Mouse (Mus musculus): ENCODE measurements around the gene Frmpd3. TPM values are rescaled to one million over a fixed set of nuclear protein-coding genes. Genes with fewer than 3 reads are reported as not detected.
"Not testable (repeated sequence)": the region's sequence is repeated elsewhere in the genome, so short reads cannot be mapped to it uniquely, and the experiment has no call there.

The Frmpd3 gene
- polyA plus RNA-seq (2016; fragmentation: Nextera tagmentation; extraction: Ambion mirVana), result 0.04 and 0.06 TPM in 2 replicates

- ATAC-seq (ENCODE audit: insufficient number of reproducible peaks, low FRiP score), result no peak
- H3K27ac ChIP-seq (ENCODE audit: poor library complexity, severe bottlenecking), result no peak within 1 kb of the TSS
- H3K4me3 ChIP-seq, result peak within 1 kb of the TSS; percentile 45
- no peaks in the 10 kb centered on the region for H3K4me1 ChIP-seq (replicated peaks)
- 20% methylated on average over 21 of the region's 24 CpGs for WGBS
- H3K36me3 ChIP-seq, result no peaks in the 10 kb centered on the region
- no peaks in the 10 kb centered on the region for H3K9me3 ChIP-seq (replicated peaks)
- peak within 1 kb of the TSS; percentile 36 for H3K9ac ChIP-seq
- H3K27me3 ChIP-seq (replicated peaks), result peaks cover 40% of the 10 kb centered on the region
- peak within 1 kb of the TSS; percentile 89 for H3K4me2 ChIP-seq
Observed at GRCm38 (mm10) chrX:140341656-140342392, at the start of gene Frmpd3. Gene Frmpd3 (plus strand): TSS chrX:140342263.

GRCm38 (mm10) chrX:140303731-140304130 is 38.3 kb upstream of the Frmpd3 start:
- Histone ChIP-seq H3K9me3 (replicated peaks) (no peaks in the 10 kb centered on the region), H3K4me1 (replicated peaks) (no peaks in the 10 kb centered on the region), H3K9ac (no peak overlapping the region), H3K27ac (ENCODE audit: poor library complexity, severe bottlenecking) (no peak overlapping the region), H3K36me3 (no peaks in the 10 kb centered on the region), H3K4me3 (no peak overlapping the region), H3K4me2 (no peak overlapping the region), H3K27me3 (replicated peaks) (peaks cover 3% of the 10 kb centered on the region; the same call in 1 of the 2 replicates)
- WGBS, result 67% methylated on average over 4 of the region's 4 CpGs
- ATAC-seq (ENCODE audit: insufficient number of reproducible peaks, low FRiP score), result no peak

DNA sequence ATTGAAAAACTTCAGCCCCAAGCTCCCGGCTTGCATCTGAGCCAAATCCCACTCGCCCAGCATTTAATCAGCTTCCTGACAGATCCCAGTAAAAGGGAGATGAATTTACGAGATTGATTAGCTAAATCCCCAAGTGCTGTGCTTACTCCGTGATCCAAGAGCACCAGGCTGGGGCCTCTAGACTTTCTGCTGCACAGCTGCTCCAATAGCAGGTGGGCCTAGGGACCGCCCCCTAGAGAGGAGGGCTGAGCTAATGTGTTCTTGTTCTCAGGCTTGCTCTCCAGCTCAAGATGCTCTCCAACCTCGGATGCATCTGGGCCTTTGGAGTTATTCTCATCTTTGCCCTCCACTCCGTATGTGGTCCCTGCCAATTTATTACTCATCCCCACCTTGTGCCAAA is 36.4 kb upstream of the Frmpd3 start:
- no peaks in the 10 kb centered on the region for H3K9me3 ChIP-seq (replicated peaks)
- no peak overlapping the region for H3K9ac ChIP-seq
- WGBS, result 70% methylated on average over 7 of the region's 7 CpGs
- ATAC-seq (ENCODE audit: insufficient number of reproducible peaks, low FRiP score), result no peak
- peaks cover 6% of the 10 kb centered on the region; the same call in 1 of the 2 replicates for H3K27me3 ChIP-seq (replicated peaks)
- H3K4me2 ChIP-seq, result no peak overlapping the region
- H3K36me3 ChIP-seq, result no peaks in the 10 kb centered on the region
- H3K4me1 ChIP-seq (replicated peaks), result no peaks in the 10 kb centered on the region
- H3K4me3 ChIP-seq, result no peak overlapping the region
- no peak overlapping the region for H3K27ac ChIP-seq (ENCODE audit: poor library complexity, severe bottlenecking)

- Histone ChIP-seq H3K36me3 (no peaks in the 10 kb centered on the region), H3K4me3 (no peak overlapping the region), H3K27ac (ENCODE audit: poor library complexity, severe bottlenecking) (no peak overlapping the region), H3K9me3 (replicated peaks) (no peaks in the 10 kb centered on the region), H3K9ac (no peak overlapping the region), H3K27me3 (replicated peaks) (0 out of 2 replicates have a peak, but pooled peaks cover 7% of the 10 kb centered on the region), H3K4me1 (replicated peaks) (no peaks in the 10 kb centered on the region), H3K4me2 (no peak overlapping the region)
- ATAC-seq (ENCODE audit: insufficient number of reproducible peaks, low FRiP score), result no peak
- 77% methylated on average over 4 of the region's 4 CpGs for WGBS
Observed at GRCm38 (mm10) chrX:140317931-140318330, 24.1 kb upstream of the Frmpd3 start.

GRCm38 (mm10) chrX:140319131-140319530 is 22.9 kb upstream of the Frmpd3 start:
- H3K27me3 ChIP-seq (replicated peaks), result 0 out of 2 replicates have a peak, but pooled peaks cover 7% of the 10 kb centered on the region
- H3K4me1 ChIP-seq (replicated peaks), result no peaks in the 10 kb centered on the region
- no peak overlapping the region for H3K27ac ChIP-seq (ENCODE audit: poor library complexity, severe bottlenecking)
- WGBS, result 82% methylated on average over 6 of the region's 6 CpGs
- H3K9me3 ChIP-seq (replicated peaks), result no peaks in the 10 kb centered on the region
- H3K9ac ChIP-seq, result no peak overlapping the region
- ATAC-seq (ENCODE audit: insufficient number of reproducible peaks, low FRiP score), result no peak
- no peak overlapping the region for H3K4me2 ChIP-seq
- H3K4me3 ChIP-seq, result no peak overlapping the region
- H3K36me3 ChIP-seq, result no peaks in the 10 kb centered on the region

GRCm38 (mm10) chrX:140320671-140321070 is 21.4 kb upstream of the Frmpd3 start:
- 73% methylated on average over 1 of the region's 1 CpGs for WGBS
- H3K9ac ChIP-seq; H3K9me3 ChIP-seq (replicated peaks); ATAC-seq (ENCODE audit: insufficient number of reproducible peaks, low FRiP score); H3K4me1 ChIP-seq (replicated peaks); H3K27ac ChIP-seq (ENCODE audit: poor library complexity, severe bottlenecking); H3K4me2 ChIP-seq; H3K4me3 ChIP-seq; H3K27me3 ChIP-seq (replicated peaks); H3K36me3 ChIP-seq: not testable (repeated sequence)

DNA sequence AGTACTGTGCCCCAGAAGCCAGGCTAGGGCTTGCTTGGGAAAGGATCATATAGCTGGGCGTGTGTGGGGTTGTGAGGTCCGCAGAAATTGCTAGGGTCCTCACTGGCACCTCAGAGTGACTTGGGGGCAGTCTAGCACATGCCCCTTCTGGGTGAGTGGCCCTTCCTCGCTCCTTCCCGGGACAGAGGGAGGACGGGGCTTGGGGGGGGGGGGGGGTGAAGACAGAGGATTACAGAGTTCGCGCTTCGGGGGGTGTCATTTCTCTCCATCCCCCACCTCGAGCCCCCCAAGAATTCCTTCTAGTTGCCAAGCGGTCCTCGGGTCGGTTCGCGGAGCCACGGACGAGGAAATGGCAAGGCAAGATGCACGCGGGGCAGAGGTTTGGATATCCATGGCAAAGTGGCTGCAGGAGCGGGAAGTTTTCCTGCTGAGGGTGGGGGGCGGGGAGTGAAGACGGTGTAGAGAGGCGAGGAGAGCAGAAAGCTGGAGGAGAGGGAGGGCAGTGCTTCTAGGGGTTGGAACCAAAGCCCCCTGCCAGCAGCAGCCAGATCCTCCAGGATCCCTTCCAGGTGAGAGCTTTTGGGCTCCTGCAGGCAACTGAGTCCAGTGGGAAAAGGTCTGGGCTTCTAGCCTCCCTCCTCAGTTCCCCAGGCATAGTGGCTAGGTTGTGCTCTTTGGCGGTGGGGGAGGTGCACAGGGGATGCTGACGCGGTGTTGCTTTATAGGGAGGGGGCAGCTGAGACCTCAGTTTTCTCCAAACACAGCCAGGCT is 515 bp downstream of the Frmpd3 start:
- Histone ChIP-seq H3K4me3 (peak overlapping the region; percentile 45), H3K4me1 (replicated peaks) (no peaks in the 10 kb centered on the region), H3K27ac (ENCODE audit: poor library complexity, severe bottlenecking) (no peak overlapping the region), H3K4me2 (peak overlapping the region; percentile 89), H3K36me3 (no peaks in the 10 kb centered on the region), H3K27me3 (replicated peaks) (peaks cover 40% of the 10 kb centered on the region), H3K9ac (peak overlapping the region; percentile 36), H3K9me3 (replicated peaks) (no peaks in the 10 kb centered on the region)
- 21% methylated on average over 25 of the region's 25 CpGs for WGBS
- no peak for ATAC-seq (ENCODE audit: insufficient number of reproducible peaks, low FRiP score)

DNA sequence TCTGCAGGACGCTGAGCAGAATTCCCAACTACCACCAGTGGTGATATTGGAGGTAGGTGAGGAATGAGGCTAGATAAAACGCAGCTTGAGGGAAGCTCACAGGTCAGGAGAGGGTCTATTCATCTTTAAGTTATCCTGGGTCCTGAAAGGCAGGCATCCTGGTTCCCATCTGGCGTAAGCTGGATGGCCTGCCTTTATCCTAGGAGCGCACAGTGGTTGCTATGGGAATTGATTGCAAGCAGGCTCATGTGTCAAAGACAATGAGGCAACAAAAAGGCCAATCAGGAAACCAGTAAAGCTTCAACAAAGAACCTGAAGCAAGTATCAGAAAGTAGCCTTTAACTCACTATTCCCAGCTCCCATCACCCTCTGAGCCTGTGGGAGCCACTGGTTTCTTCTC is 33.6 kb downstream of the Frmpd3 start:
- H3K4me3 ChIP-seq, result no peak overlapping the region
- H3K27ac ChIP-seq (ENCODE audit: poor library complexity, severe bottlenecking), result no peak overlapping the region
- no peak overlapping the region for H3K9ac ChIP-seq
- H3K4me1 ChIP-seq (replicated peaks), result no peaks in the 10 kb centered on the region
- WGBS, result 28% methylated on average over 4 of the region's 4 CpGs
- H3K36me3 ChIP-seq, result no peaks in the 10 kb centered on the region
- H3K27me3 ChIP-seq (replicated peaks), result peaks cover 15% of the 10 kb centered on the region
- H3K9me3 ChIP-seq (replicated peaks), result no peaks in the 10 kb centered on the region
- no peak overlapping the region for H3K4me2 ChIP-seq
- no peak for ATAC-seq (ENCODE audit: insufficient number of reproducible peaks, low FRiP score)

- Histone ChIP-seq H3K36me3 (no peaks in the 10 kb centered on the region), H3K27ac (ENCODE audit: poor library complexity, severe bottlenecking) (no peak overlapping the region), H3K27me3 (replicated peaks) (peaks cover 2% of the 10 kb centered on the region; the same call in 1 of the 2 replicates), H3K9ac (no peak overlapping the region), H3K4me2 (no peak overlapping the region), H3K4me3 (no peak overlapping the region), H3K4me1 (replicated peaks) (no peaks in the 10 kb centered on the region), H3K9me3 (replicated peaks) (no peaks in the 10 kb centered on the region)
- 38% methylated on average over 3 of the region's 3 CpGs for WGBS
- ATAC-seq (ENCODE audit: insufficient number of reproducible peaks, low FRiP score), result no peak
Observed at GRCm38 (mm10) chrX:140399986-140400385, 57.9 kb downstream of the Frmpd3 start.

- no peaks in the 10 kb centered on the region for H3K4me1 ChIP-seq (replicated peaks)
- no peaks in the 10 kb centered on the region for H3K36me3 ChIP-seq
- no peak overlapping the region for H3K9ac ChIP-seq
- no peak overlapping the region for H3K4me2 ChIP-seq
- H3K4me3 ChIP-seq, result no peak overlapping the region
- H3K27ac ChIP-seq (ENCODE audit: poor library complexity, severe bottlenecking), result no peak overlapping the region
- H3K9me3 ChIP-seq (replicated peaks), result no peaks in the 10 kb centered on the region
- H3K27me3 ChIP-seq (replicated peaks), result peaks cover 4% of the 10 kb centered on the region; the same call in 1 of the 2 replicates
- no peak for ATAC-seq (ENCODE audit: insufficient number of reproducible peaks, low FRiP score)
- 42% methylated on average over 4 of the region's 4 CpGs for WGBS
Observed at GRCm38 (mm10) chrX:140402904-140403303, 60.8 kb downstream of the Frmpd3 start.

- H3K4me3 ChIP-seq, result no peak overlapping the region
- ATAC-seq (ENCODE audit: insufficient number of reproducible peaks, low FRiP score), result no peak
- H3K27me3 ChIP-seq (replicated peaks), result peaks cover 2% of the 10 kb centered on the region; the same call in 1 of the 2 replicates
- no peak overlapping the region for H3K4me2 ChIP-seq
- H3K36me3 ChIP-seq, result no peaks in the 10 kb centered on the region
- 43% methylated on average over 4 of the region's 4 CpGs for WGBS
- H3K4me1 ChIP-seq (replicated peaks), result no peaks in the 10 kb centered on the region
- H3K9me3 ChIP-seq (replicated peaks), result no peaks in the 10 kb centered on the region
- H3K9ac ChIP-seq, result no peak overlapping the region
- no peak overlapping the region for H3K27ac ChIP-seq (ENCODE audit: poor library complexity, severe bottlenecking)
Observed at GRCm38 (mm10) chrX:140406079-140406478, 64.0 kb downstream of the Frmpd3 start.

Measured in heart, embryonic 12.5 days (tissue).